Mouse (Mus musculus) Muller cell, postnatal 12 days (primary cell): ENCODE measurements around the gene Trappc3.
"Not testable (repeated sequence)": the region's sequence is repeated elsewhere in the genome, so short reads cannot be mapped to it uniquely, and the experiment has no call there.

Source experiments
- DNase-seq: peaks from one replicate; pipeline ENCODE4 v3.0.0-alpha.2; 2015; ENCODE audit errors: inconsistent ontology term

Gene Trappc3

GRCm38 (mm10) chr4:126262119-126262807 lies at the start of gene Trappc3:
TSS of gene Trappc3 (plus strand) at chr4:126262325.
- peak; percentile 99 for DNase-seq

GRCm38 (mm10) chr4:126217771-126218170 lies 44.4 kb upstream of the Trappc3 start:
- peak; percentile 62 for DNase-seq

GRCm38 (mm10) chr4:126219540-126219939 lies 42.6 kb upstream of the Trappc3 start:
- not testable (repeated sequence) for DNase-seq

GRCm38 (mm10) chr4:126220045-126220444 lies 42.1 kb upstream of the Trappc3 start:
- DNase-seq, result no peak

- DNase-seq, result no peak
These were observed 39.5 kb upstream of the Trappc3 start for GRCm38 (mm10) chr4:126222631-126223030.

- no peak for DNase-seq
These were observed 35.5 kb upstream of the Trappc3 start for GRCm38 (mm10) chr4:126226640-126227039.

GRCm38 (mm10) chr4:126227077-126227761 lies 34.9 kb upstream of the Trappc3 start:
- DNase-seq, result peak; percentile 85

GRCm38 (mm10) chr4:126228144-126228543 lies 34.0 kb upstream of the Trappc3 start:
- peak; percentile 63 for DNase-seq

GRCm38 (mm10) chr4:126229900-126230299 lies 32.2 kb upstream of the Trappc3 start:
- no peak for DNase-seq

- no peak for DNase-seq
These were observed 28.3 kb upstream of the Trappc3 start for GRCm38 (mm10) chr4:126233676-126234308.

GRCm38 (mm10) chr4:126234496-126235175 lies 27.5 kb upstream of the Trappc3 start:
- DNase-seq, result no peak

- no peak for DNase-seq
These were observed 26.9 kb upstream of the Trappc3 start for GRCm38 (mm10) chr4:126235191-126235590.

- DNase-seq, result no peak
These were observed 25.5 kb upstream of the Trappc3 start for GRCm38 (mm10) chr4:126236467-126237280.

- no peak for DNase-seq
These were observed 24.3 kb upstream of the Trappc3 start for GRCm38 (mm10) chr4:126237721-126238242.

- DNase-seq, result no peak
These were observed 22.2 kb upstream of the Trappc3 start for GRCm38 (mm10) chr4:126239862-126240475.

- DNase-seq, result no peak
These were observed 20.2 kb upstream of the Trappc3 start for GRCm38 (mm10) chr4:126241956-126242355.

GRCm38 (mm10) chr4:126242510-126242909 lies 19.6 kb upstream of the Trappc3 start:
- no peak for DNase-seq

- no peak for DNase-seq
These were observed 15.8 kb upstream of the Trappc3 start for GRCm38 (mm10) chr4:126246202-126246889.

GRCm38 (mm10) chr4:126248261-126248868 lies 13.8 kb upstream of the Trappc3 start:
- DNase-seq, result no peak

- DNase-seq, result peak; percentile 43
These were observed 11.5 kb upstream of the Trappc3 start for GRCm38 (mm10) chr4:126250659-126251058.
